Mouse (Mus musculus): ENCODE results near the gene Gm7247. TPM values are rescaled to one million over a fixed set of nuclear protein-coding genes. Genes with fewer than 3 reads are reported as not detected.

Gene Gm7247
- not detected in 2 replicates for polyA plus RNA-seq (2012; ENCODE audit: low replicate concordance)

DNA sequence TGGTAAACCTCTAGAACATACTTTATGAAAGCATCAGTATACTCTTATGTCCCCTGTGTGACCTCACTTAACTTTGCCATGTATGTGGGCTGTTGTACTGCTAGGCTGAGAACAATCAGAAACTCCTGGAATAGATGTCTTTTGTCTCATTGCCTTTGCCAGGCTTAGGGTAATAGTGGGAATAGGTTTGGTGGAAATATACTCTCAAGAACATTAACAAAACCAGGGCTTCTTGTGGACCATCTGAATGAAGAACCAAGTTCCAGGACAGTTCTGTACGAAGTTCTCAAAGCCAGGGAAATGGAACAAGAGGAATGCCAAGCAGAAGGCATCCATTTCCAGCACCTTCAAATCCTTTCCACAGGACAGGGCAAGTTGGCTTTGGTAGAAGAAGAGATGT is at the start of gene Gm7247:
TSS of gene Gm7247 (plus strand) at position 301 of the 400 bp plus-strand sequence.

GRCm38 (mm10) chr14:51410520-51410919 is 49.0 kb downstream of the Gm7247 start, which contains the start of gene Vmn2r88:
TSS of gene Vmn2r88 (plus strand) at chr14:51410820.

DNA sequence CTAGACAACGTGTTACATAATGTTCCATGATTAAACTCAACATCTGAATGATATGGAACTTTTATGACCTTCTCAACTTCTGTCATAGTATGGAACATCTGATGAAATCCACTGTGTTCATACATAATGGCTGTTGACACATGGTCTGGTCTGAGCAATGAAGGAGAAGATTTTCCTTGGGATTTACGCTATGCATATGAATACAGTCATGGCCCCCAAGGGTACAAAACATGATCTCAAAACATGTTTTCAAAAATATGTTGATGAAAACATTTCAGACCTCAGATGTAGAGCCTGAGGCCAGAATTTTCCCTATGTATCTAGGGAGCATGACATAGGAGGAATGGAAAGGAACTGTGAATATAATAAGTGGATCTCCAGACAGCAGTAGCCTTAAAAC is 90.0 kb downstream of the Gm7247 start, which contains the start of gene Vmn2r89:
TSS of gene Vmn2r89 (plus strand) at position 301 of the 400 bp plus-strand sequence.

DNA sequence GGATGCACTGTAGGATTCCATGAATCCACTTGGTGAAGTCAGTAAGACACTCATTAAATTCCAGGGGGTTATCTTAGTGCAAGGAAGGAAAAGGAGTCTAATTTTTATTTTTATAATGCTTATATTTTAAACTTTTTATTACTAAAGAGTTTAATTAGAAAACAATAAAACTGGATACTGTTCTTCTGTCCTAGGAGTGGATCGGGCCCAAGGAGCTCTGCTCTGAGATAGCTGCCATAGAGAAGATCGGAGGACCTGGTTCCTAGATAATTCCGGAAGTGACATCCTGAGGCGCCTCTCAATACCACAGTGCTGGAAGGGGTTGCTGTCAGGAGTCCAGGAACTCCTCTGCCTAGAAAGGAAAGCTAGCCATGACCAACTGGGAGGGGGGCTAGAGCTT is 190.9 kb downstream of the Gm7247 start, which contains the start of gene Gm5622:
TSS of gene Gm5622 (plus strand) at position 301 of the 400 bp plus-strand sequence.

GRCm38 (mm10) chr14:51573963-51574362 is 212.4 kb downstream of the Gm7247 start, which contains the start of gene Gm17175:
TSS of gene Gm17175 (minus strand) at chr14:51574063.

DNA sequence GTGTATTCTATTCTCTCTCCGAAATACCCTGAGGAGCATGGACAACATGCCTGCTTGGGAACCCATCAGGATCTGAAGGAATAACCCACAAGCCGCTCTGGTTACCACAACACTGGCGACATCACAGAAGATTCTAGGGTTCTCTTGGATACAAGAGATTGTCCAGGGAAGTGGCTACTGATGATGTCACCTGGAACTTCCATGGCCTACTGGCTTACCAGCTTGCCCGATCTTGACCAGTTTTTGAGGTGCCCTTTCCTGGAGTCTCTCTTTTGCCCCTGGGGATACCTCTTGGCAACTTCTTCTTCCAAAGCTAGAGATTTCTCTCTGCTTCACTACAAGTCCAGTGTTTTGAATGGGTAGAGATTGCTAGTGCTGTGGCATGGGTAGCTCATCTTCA is 230.5 kb downstream of the Gm7247 start, which contains the start of gene Gm17174:
TSS of gene Gm17174 (minus strand) at position 101 of the 400 bp plus-strand sequence.

GRCm38 (mm10) chr14:51611210-51611609 is 249.7 kb downstream of the Gm7247 start, which contains the start of gene Gm17078:
TSS of gene Gm17078 (minus strand) at chr14:51611310.

Other genes starting within 250 kb of the Gm7247 start
- gene Eddm3b, start 247.3 kb upstream of the Gm7247 start, polyA plus RNA-seq (2012; ENCODE audit: low replicate concordance), result not detected in 2 replicates
- 0.55 and 2.7 TPM in 2 replicates for gene Rnase6, start 237.8 kb upstream of the Gm7247 start, polyA plus RNA-seq (2012; ENCODE audit: low replicate concordance)
- not detected in 2 replicates for gene Rnase1, start 215.0 kb upstream of the Gm7247 start, polyA plus RNA-seq (2012; ENCODE audit: low replicate concordance)
- gene Rnase2b, start 199.5 kb upstream of the Gm7247 start, polyA plus RNA-seq (2012; ENCODE audit: low replicate concordance), result not detected in 2 replicates
- gene Ang2, start 162.6 kb upstream of the Gm7247 start, polyA plus RNA-seq (2012; ENCODE audit: low replicate concordance), result not detected in 2 replicates
- not detected in 2 replicates for gene Ear14, start 158.4 kb upstream of the Gm7247 start, polyA plus RNA-seq (2012; ENCODE audit: low replicate concordance)
- gene Rnase2a, start 105.6 kb upstream of the Gm7247 start, polyA plus RNA-seq (2012; ENCODE audit: low replicate concordance), result not detected in 2 replicates
- gene Vmn2r88, start 49.1 kb downstream of the Gm7247 start, polyA plus RNA-seq (2012; ENCODE audit: low replicate concordance), result not detected in 2 replicates
- gene Vmn2r89, start 90.1 kb downstream of the Gm7247 start, polyA plus RNA-seq (2012; ENCODE audit: low replicate concordance), result 0.05 TPM in 1 of 2 replicates, not detected in the other
- gene Gm5622, start 191.0 kb downstream of the Gm7247 start, polyA plus RNA-seq (2012; ENCODE audit: low replicate concordance), result not detected in 2 replicates
- not detected in 2 replicates for gene Gm17175, start 212.3 kb downstream of the Gm7247 start, polyA plus RNA-seq (2012; ENCODE audit: low replicate concordance)
- gene Gm17174, start 230.4 kb downstream of the Gm7247 start, polyA plus RNA-seq (2012; ENCODE audit: low replicate concordance), result not detected in 2 replicates
- gene Gm17078, start 249.6 kb downstream of the Gm7247 start, polyA plus RNA-seq (2012; ENCODE audit: low replicate concordance), result not detected in 2 replicates